Mouse (Mus musculus): ENCODE results near the gene Cngb1. TPM values are rescaled to one million over a fixed set of nuclear protein-coding genes. Genes with fewer than 3 reads are reported as not detected.

Gene Cngb1
- total RNA-seq, 2 experiments from 2014 or later = 0.23 to 0.56 TPM

GRCm38 (mm10) chr8:95336363-95336762 lies 30.0 kb upstream of the Cngb1 start:
- intact Hi-C loops (cut with DNase I) = no loop called here
- H3K27ac ChIP-seq = no peak overlapping the region

GRCm38 (mm10) chr8:95335706-95336105 lies 29.3 kb upstream of the Cngb1 start:
- intact Hi-C loops (cut with DNase I) = no loop called here
- no peak overlapping the region for H3K4me3 ChIP-seq
- DNase-seq (ENCODE audit: extremely low spot score in 1 of 2, low spot score in 2 of 2) = no peak
- no peak for TF ChIP-seq CTCF (IDR thresholded peaks at IDR 0.05)
- no peak overlapping the region for H3K27ac ChIP-seq

More at GRCm38 (mm10) chr8:95336363-95336762, 30.0 kb upstream of the Cngb1 start:
- no peak for DNase-seq (ENCODE audit: extremely low spot score in 1 of 2, low spot score in 2 of 2)
- no peak overlapping the region for H3K4me3 ChIP-seq
- TF ChIP-seq CTCF (IDR thresholded peaks at IDR 0.05) = no peak

- no peak for DNase-seq (ENCODE audit: extremely low spot score in 1 of 2, low spot score in 2 of 2)
- TF ChIP-seq CTCF (IDR thresholded peaks at IDR 0.05) = no peak
- intact Hi-C loops (cut with DNase I) = no loop called here
- Histone ChIP-seq H3K27ac (peak overlapping the region; percentile 95), H3K4me3 (peak overlapping the region; percentile 52)
These were observed 26.2 kb upstream of the Cngb1 start for GRCm38 (mm10) chr8:95332437-95333199.

GRCm38 (mm10) chr8:95331720-95332436 lies 25.5 kb upstream of the Cngb1 start, which contains the start of the genes Zfp319 and Usb1:
Gene Zfp319 (minus strand): TSS chr8:95331950.
Gene Usb1 (plus strand): TSS chr8:95332284.
- intact Hi-C loops (cut with DNase I) = loop anchor here (1.0 kb wide), 1 partner anchor 77 kb away; no protein-coding TSS in a partner anchor
- peak; percentile 73 for TF ChIP-seq CTCF (IDR thresholded peaks at IDR 0.05)
- peak within 1 kb of the TSS; percentile 52 for H3K4me3 ChIP-seq
- DNase-seq (ENCODE audit: extremely low spot score in 1 of 2, low spot score in 2 of 2) = peak; percentile 91 to 94
- peak within 1 kb of the TSS; percentile 95 for H3K27ac ChIP-seq

- intact Hi-C loops (cut with DNase I) = loop anchor here (1.0 kb wide), 1 partner anchor 76 kb away; no protein-coding TSS in a partner anchor
- DNase-seq (ENCODE audit: extremely low spot score in 1 of 2, low spot score in 2 of 2) = no peak
These were observed 24.9 kb upstream of the Cngb1 start for GRCm38 (mm10) chr8:95331156-95331719.

GRCm38 (mm10) chr8:95330367-95330766 lies 24.0 kb upstream of the Cngb1 start:
- Histone ChIP-seq H3K27ac (peak overlapping the region; percentile 95; the same call in 1 of the 2 replicates), H3K4me3 (peak overlapping the region; percentile 52)
- TF ChIP-seq CTCF (IDR thresholded peaks at IDR 0.05) = no peak
- intact Hi-C loops (cut with DNase I) = no loop called here
- no peak for DNase-seq (ENCODE audit: extremely low spot score in 1 of 2, low spot score in 2 of 2)

More at GRCm38 (mm10) chr8:95331156-95331719, 24.9 kb upstream of the Cngb1 start:
- no peak for TF ChIP-seq CTCF (IDR thresholded peaks at IDR 0.05)
- Histone ChIP-seq H3K27ac (peak overlapping the region; percentile 95), H3K4me3 (peak overlapping the region; percentile 52)

GRCm38 (mm10) chr8:95327866-95328465 lies 21.6 kb upstream of the Cngb1 start:
- DNase-seq (ENCODE audit: extremely low spot score in 1 of 2, low spot score in 2 of 2) = no peak
- Histone ChIP-seq H3K4me3 (no peak overlapping the region), H3K27ac (no peak overlapping the region)
- intact Hi-C loops (cut with DNase I) = loop anchor here (10.0 kb wide), 1 partner anchor 233 kb away; no protein-coding TSS in a partner anchor
- TF ChIP-seq CTCF (IDR thresholded peaks at IDR 0.05) = no peak

GRCm38 (mm10) chr8:95326822-95327221 lies 20.4 kb upstream of the Cngb1 start:
- H3K4me3 ChIP-seq = no peak overlapping the region
- no peak for TF ChIP-seq CTCF (IDR thresholded peaks at IDR 0.05)
- DNase-seq (ENCODE audit: extremely low spot score in 1 of 2, low spot score in 2 of 2) = no peak
- intact Hi-C loops (cut with DNase I) = loop anchor here (10.0 kb wide), 1 partner anchor 232 kb away; no protein-coding TSS in a partner anchor
- H3K27ac ChIP-seq = no peak overlapping the region

GRCm38 (mm10) chr8:95324646-95325045 lies 18.3 kb upstream of the Cngb1 start:
- no peak overlapping the region for H3K4me3 ChIP-seq
- TF ChIP-seq CTCF (IDR thresholded peaks at IDR 0.05) = no peak
- no peak for DNase-seq (ENCODE audit: extremely low spot score in 1 of 2, low spot score in 2 of 2)
- no peak overlapping the region for H3K27ac ChIP-seq
- intact Hi-C loops (cut with DNase I) = loop anchor here (10.0 kb wide), 1 partner anchor 230 kb away; no protein-coding TSS in a partner anchor

GRCm38 (mm10) chr8:95323201-95323600 lies 16.8 kb upstream of the Cngb1 start:
- H3K27ac ChIP-seq = no peak overlapping the region
- no peak for DNase-seq (ENCODE audit: extremely low spot score in 1 of 2, low spot score in 2 of 2)
- H3K4me3 ChIP-seq = no peak overlapping the region
- TF ChIP-seq CTCF (IDR thresholded peaks at IDR 0.05) = no peak
- intact Hi-C loops (cut with DNase I) = loop anchor here (10.0 kb wide), 1 partner anchor 228 kb away; no protein-coding TSS in a partner anchor
